In genomic region chr5:39840576-39840975, GRCm38 (mm10) we compare ENCODE assay signal across 19 mouse cellular contexts.
DNase-seq lines count a peak whose midpoint lies in the region; ATAC-seq and TF ChIP-seq lines count a peak whose summit lies in the region.
"Had no signal": no experiment of that assay in that cellular context is flagged by ENCODE, and none has a peak within 500 bp of the region (broad histone marks: within the 10 kb centered on the region; RNA-seq: fewer than 3 reads in every experiment).

No protein-coding gene starts in this region.

- no peak overlapping the region for H3K9ac ChIP-seq in heart, adult 2 months (ENCODE audit: low read depth, low read length)
- H3K9ac ChIP-seq in heart, postnatal 0 days (replicated peaks; ENCODE audit: low read depth, low read length) = no peak overlapping the region
- H3K9ac ChIP-seq: embryonic facial prominence, embryonic 13.5 days; forebrain, embryonic 13.5 days; forebrain, postnatal 0 days; hindbrain, embryonic 12.5 days had no signal

- TF ChIP-seq CTCF in heart, adult 2 months (IDR thresholded peaks at IDR 0.05) = no peak
- TF ChIP-seq CTCF in heart, postnatal 0 days (IDR thresholded peaks at IDR 0.05; ENCODE audit: low read depth) = no peak

- H3K4me3 ChIP-seq in heart, adult 2 months = no peak overlapping the region
- H3K4me3 ChIP-seq in heart, postnatal 0 days (ENCODE audit: low read depth, low read length) = no peak overlapping the region
- H3K4me3 ChIP-seq: embryonic facial prominence, embryonic 13.5 days; forebrain, embryonic 13.5 days; heart, embryonic 10.5 days; hindbrain, embryonic 12.5 days had no signal

- peaks cover 3% of the 10 kb centered on the region for H3K4me1 ChIP-seq in heart, adult 2 months (ENCODE audit: control insufficient read depth, insufficient read depth, low read length)
- H3K4me1 ChIP-seq in heart, postnatal 0 days (ENCODE audit: control insufficient read depth, insufficient read depth) = no peaks in the 10 kb centered on the region
- H3K4me1 ChIP-seq: embryonic facial prominence, embryonic 13.5 days; forebrain, embryonic 13.5 days; heart, embryonic 10.5 days; hindbrain, embryonic 12.5 days had no signal

- no peak for TF ChIP-seq POLR2A in heart, adult 2 months (IDR thresholded peaks at IDR 0.05; ENCODE audit: insufficient read depth, low read depth, low read length)

- peak overlapping the region; percentile 67 for H3K27ac ChIP-seq in heart, adult 2 months
- H3K27ac ChIP-seq in heart, postnatal 0 days (ENCODE audit: low read depth) = peak overlapping the region; percentile 55
- H3K27ac ChIP-seq: embryonic facial prominence, embryonic 13.5 days; forebrain, embryonic 13.5 days; heart, embryonic 10.5 days; hindbrain, embryonic 12.5 days; hindbrain, postnatal 0 days had no signal

- no peak for TF ChIP-seq EP300 in heart, adult 2 months (IDR thresholded peaks at IDR 0.05; ENCODE audit: insufficient read depth, low read depth, low read length)
- TF ChIP-seq EP300 in heart, postnatal 0 days (IDR thresholded peaks at IDR 0.05; ENCODE audit: low read depth) = no peak

- ATAC-seq in heart, postnatal 0 days (ENCODE audit: insufficient read depth, low read depth) = no peak
- ATAC-seq: forebrain, embryonic 13.5 days; forebrain, postnatal 0 days; hindbrain, postnatal 0 days had no signal

- no peaks in the 10 kb centered on the region for H3K9me3 ChIP-seq in heart, postnatal 0 days (replicated peaks; ENCODE audit: control insufficient read depth, low read length)
- H3K9me3 ChIP-seq: embryonic facial prominence, embryonic 13.5 days; forebrain, embryonic 13.5 days; heart, embryonic 10.5 days; hindbrain, embryonic 12.5 days had no signal

- WGBS in heart, adult 2 months = 43% methylated on average over 4 of the region's 4 CpGs
- WGBS in heart, postnatal 0 days = 66% methylated on average over 4 of the region's 4 CpGs

- DNase-seq in heart, adult 2 months = no peak
- DNase-seq in heart, postnatal 4 days = no peak
- DNase-seq in heart, postnatal 0 days (ENCODE audit: low spot score) = no peak
- no peak for DNase-seq in heart, postnatal 25 days (ENCODE audit: low spot score)
- peak; percentile 42 to 46 for DNase-seq in urinary bladder, postnatal 36 days (ENCODE audit: low spot score in 2 of 2)
- no peak for DNase-seq in urinary bladder, postnatal 10 days (ENCODE audit: low spot score)
- no peak for DNase-seq in left cerebral cortex, adult 11 months (ENCODE audit: low spot score)
- no peak for DNase-seq in frontal cortex, postnatal 25 days (ENCODE audit: low spot score in 2 of 2)
- DNase-seq: adrenal gland, postnatal 10 days; cerebellum, adult 11-12 months; cerebellum, adult 9-11 months; cerebellum, postnatal 36 days; forebrain, postnatal 0 days; gastrocnemius, postnatal 36 days had no signal

- H3K27me3 ChIP-seq in heart, adult 2 months (ENCODE audit: control insufficient read depth, insufficient read depth, low read length) = no peaks in the 10 kb centered on the region
- H3K27me3 ChIP-seq in heart, postnatal 0 days (ENCODE audit: control insufficient read depth, insufficient read depth, low read length) = no peaks in the 10 kb centered on the region
- H3K27me3 ChIP-seq: embryonic facial prominence, embryonic 13.5 days; forebrain, embryonic 13.5 days; hindbrain, embryonic 12.5 days had no signal

- peaks cover 9% of the 10 kb centered on the region; the same call in 1 of the 2 replicates for H3K36me3 ChIP-seq in heart, adult 2 months (ENCODE audit: control insufficient read depth, insufficient read depth, low read length)
- H3K36me3 ChIP-seq in heart, postnatal 0 days (replicated peaks; ENCODE audit: control insufficient read depth, insufficient read depth, low read length) = no peaks in the 10 kb centered on the region
- H3K36me3 ChIP-seq: embryonic facial prominence, embryonic 13.5 days; heart, embryonic 10.5 days; hindbrain, embryonic 12.5 days had no signal

- no peaks in the 10 kb centered on the region for H3K79me2 ChIP-seq in heart, adult 2 months (replicated peaks; ENCODE audit: control insufficient read depth, insufficient read depth, low read length)

- intact Hi-C loops in heart, adult 2 months (cut with DNase I) = loop anchor here (5.0 kb wide), 2 partner anchors 83 to 403 kb away; partner anchors contain the start of gene Hs3st1
- intact Hi-C loops in heart, postnatal 25 days (cut with DNase I) = no loop called here

- no peak overlapping the region for H3K4me2 ChIP-seq in heart, postnatal 0 days (ENCODE audit: low read depth, low read length)
- H3K4me2 ChIP-seq: embryonic facial prominence, embryonic 13.5 days; forebrain, embryonic 13.5 days; hindbrain, embryonic 12.5 days had no signal

Comparison
In these comparisons a context has a peak if more than half of its experiments do, and no peak if none do; other contexts are left out.
1. DNase-seq: peak in urinary bladder, postnatal 36 days (2 of 2); none in heart, adult 2 months (0 of 2), heart, postnatal 4 days (single experiment), heart, postnatal 0 days (single experiment), heart, postnatal 25 days (single experiment), urinary bladder, postnatal 10 days (single experiment), left cerebral cortex, adult 11 months (single experiment) and frontal cortex, postnatal 25 days (0 of 2).